Mouse (Mus musculus) T-helper 2 cell (primary cell): ENCODE data around the gene Twf2.

Experiments
- in situ Hi-C: fragments of 300-600 bp; cut with MboI, MseI; formaldehyde crosslinking; loops from one replicate; pipeline ENCODE4 v1.15.1; 2025; ENCODE audit warnings: high pct_unique_total_duplicates

Twf2 gene

GRCm38 (mm10) chr9:106177799-106178198 lies 25.1 kb upstream of the Twf2 start:
- in situ Hi-C loops: no loop called here

- in situ Hi-C loops: no loop called here
These were observed 23.5 kb upstream of the Twf2 start for GRCm38 (mm10) chr9:106179454-106179853.

- in situ Hi-C loops: no loop called here
These were observed 22.9 kb upstream of the Twf2 start for GRCm38 (mm10) chr9:106179964-106180363.

GRCm38 (mm10) chr9:106182146-106182545 lies 20.8 kb upstream of the Twf2 start:
- in situ Hi-C loops: no loop called here

- in situ Hi-C loops: no loop called here
These were observed 18.9 kb upstream of the Twf2 start for GRCm38 (mm10) chr9:106183996-106184395.

GRCm38 (mm10) chr9:106191355-106191754 lies 11.6 kb upstream of the Twf2 start:
- in situ Hi-C loops: no loop called here

- in situ Hi-C loops: no loop called here
These were observed 10.9 kb upstream of the Twf2 start for GRCm38 (mm10) chr9:106192024-106192423.

GRCm38 (mm10) chr9:106192998-106193397 lies 9.9 kb upstream of the Twf2 start:
- in situ Hi-C loops: no loop called here

- in situ Hi-C loops: no loop called here
These were observed 8.7 kb upstream of the Twf2 start for GRCm38 (mm10) chr9:106193930-106194807.

GRCm38 (mm10) chr9:106195693-106196092 lies 7.2 kb upstream of the Twf2 start:
- in situ Hi-C loops: no loop called here

- in situ Hi-C loops: no loop called here
These were observed 5.7 kb upstream of the Twf2 start for GRCm38 (mm10) chr9:106197081-106197713.

- in situ Hi-C loops: no loop called here
These were observed 5.2 kb upstream of the Twf2 start for GRCm38 (mm10) chr9:106197732-106198131.

- in situ Hi-C loops: no loop called here
These were observed 3.9 kb upstream of the Twf2 start for GRCm38 (mm10) chr9:106198962-106199458.

- in situ Hi-C loops: loop anchor here (10.0 kb wide), 1 partner anchor 1545 kb away; no protein-coding TSS in a partner anchor
These were observed 3.2 kb upstream of the Twf2 start, which contains the start of gene Ppm1m for GRCm38 (mm10) chr9:106199535-106200272. Ppm1m (minus strand) TSS chr9:106199746.

GRCm38 (mm10) chr9:106201895-106202294 lies 1.0 kb upstream of the Twf2 start:
- in situ Hi-C loops: loop anchor here (10.0 kb wide), 1 partner anchor 1543 kb away; no protein-coding TSS in a partner anchor

GRCm38 (mm10) chr9:106203990-106204851 lies 1.3 kb downstream of the Twf2 start:
- in situ Hi-C loops: loop anchor here (10.0 kb wide), 1 partner anchor 1541 kb away; no protein-coding TSS in a partner anchor

- in situ Hi-C loops: loop anchor here (10.0 kb wide), 1 partner anchor 1539 kb away; no protein-coding TSS in a partner anchor
These were observed 2.9 kb downstream of the Twf2 start for GRCm38 (mm10) chr9:106205713-106206290.

GRCm38 (mm10) chr9:106206515-106206914 lies 3.6 kb downstream of the Twf2 start:
- in situ Hi-C loops: loop anchor here (10.0 kb wide), 1 partner anchor 1538 kb away; no protein-coding TSS in a partner anchor

GRCm38 (mm10) chr9:106208181-106208580 lies 5.3 kb downstream of the Twf2 start:
- in situ Hi-C loops: loop anchor here (10.0 kb wide), 1 partner anchor 1537 kb away; no protein-coding TSS in a partner anchor

- in situ Hi-C loops: loop anchor here (10.0 kb wide), 1 partner anchor 1535 kb away; no protein-coding TSS in a partner anchor
These were observed 7.0 kb downstream of the Twf2 start for GRCm38 (mm10) chr9:106209954-106210353.
